Mouse (Mus musculus): ENCODE results near the gene Creb3l4.

The Creb3l4 gene

GRCm38 (mm10) chr3:90190859-90191510 lies 52.3 kb downstream of the Creb3l4 start:
- no peak for DNase-seq (ENCODE audit: low spot score)

Measured in testis, postnatal 10 days (tissue).